Mouse (Mus musculus): ENCODE measurements around the gene Coro1a. TPM values are rescaled to one million over a fixed set of nuclear protein-coding genes. Genes with fewer than 3 reads are reported as not detected.

Gene Coro1a
- total and polyA plus RNA-seq, 2 experiments from 2014 or later = 93.7 to 150 TPM

- H3K9me3 ChIP-seq (ENCODE audit: low read length) = no peaks in the 10 kb centered on the region
- no peak for TF ChIP-seq CTCF (IDR thresholded peaks at IDR 0.05; ENCODE audit: low read depth)
- no peak overlapping the region for H3K9ac ChIP-seq (replicated peaks; ENCODE audit: low read length)
- no peak overlapping the region for H3K4me2 ChIP-seq (ENCODE audit: low read depth, low read length)
- H3K27ac ChIP-seq = no peak overlapping the region
- no peaks in the 10 kb centered on the region for H3K36me3 ChIP-seq (ENCODE audit: insufficient read depth, low read length)
- no peaks in the 10 kb centered on the region for H3K4me1 ChIP-seq (ENCODE audit: insufficient read depth, low read length)
- ATAC-seq = no peak
- H3K27me3 ChIP-seq (ENCODE audit: insufficient read depth, low read length) = no peaks in the 10 kb centered on the region
- DNase-seq (ENCODE audit: low spot score) = no peak
- WGBS = 84% methylated on average over 5 of the region's 5 CpGs
- H3K4me3 ChIP-seq (ENCODE audit: low read length) = no peak overlapping the region
These were observed 18.1 kb upstream of the Coro1a start for GRCm38 (mm10) chr7:126725667-126726066.

- 79% methylated on average over 3 of the region's 3 CpGs for WGBS
These were observed 17.5 kb upstream of the Coro1a start for GRCm38 (mm10) chr7:126725077-126725476.

GRCm38 (mm10) chr7:126721635-126722034 lies 14.0 kb upstream of the Coro1a start:
- Histone ChIP-seq H3K4me3 (ENCODE audit: low read length) (no peak overlapping the region), H3K27ac (no peak overlapping the region), H3K36me3 (ENCODE audit: insufficient read depth, low read length) (no peaks in the 10 kb centered on the region), H3K27me3 (ENCODE audit: insufficient read depth, low read length) (no peaks in the 10 kb centered on the region), H3K4me2 (ENCODE audit: low read depth, low read length) (no peak overlapping the region), H3K9ac (replicated peaks; ENCODE audit: low read length) (no peak overlapping the region), H3K9me3 (ENCODE audit: low read length) (no peaks in the 10 kb centered on the region), H3K4me1 (ENCODE audit: insufficient read depth, low read length) (no peaks in the 10 kb centered on the region)
- TF ChIP-seq CTCF (IDR thresholded peaks at IDR 0.05; ENCODE audit: low read depth) = no peak
- no peak for ATAC-seq
- no peak for DNase-seq (ENCODE audit: low spot score)
- WGBS = 90% methylated on average over 13 of the region's 13 CpGs

More at GRCm38 (mm10) chr7:126725077-126725476, 17.5 kb upstream of the Coro1a start:
- H3K4me1 ChIP-seq (ENCODE audit: insufficient read depth, low read length) = no peaks in the 10 kb centered on the region
- H3K9me3 ChIP-seq (ENCODE audit: low read length) = no peaks in the 10 kb centered on the region
- ATAC-seq (no peak), DNase-seq (ENCODE audit: low spot score) (no peak)
- H3K36me3 ChIP-seq (ENCODE audit: insufficient read depth, low read length) = no peaks in the 10 kb centered on the region
- H3K9ac ChIP-seq (replicated peaks; ENCODE audit: low read length) = no peak overlapping the region
- no peak overlapping the region for H3K4me2 ChIP-seq (ENCODE audit: low read depth, low read length)
- no peak overlapping the region for H3K4me3 ChIP-seq (ENCODE audit: low read length)
- no peak for TF ChIP-seq CTCF (IDR thresholded peaks at IDR 0.05; ENCODE audit: low read depth)
- H3K27me3 ChIP-seq (ENCODE audit: insufficient read depth, low read length) = no peaks in the 10 kb centered on the region
- no peak overlapping the region for H3K27ac ChIP-seq

- Histone ChIP-seq H3K4me2 (ENCODE audit: low read depth, low read length) (no peak overlapping the region), H3K27ac (no peak overlapping the region), H3K9ac (replicated peaks; ENCODE audit: low read length) (no peak overlapping the region), H3K4me3 (ENCODE audit: low read length) (no peak overlapping the region), H3K36me3 (ENCODE audit: insufficient read depth, low read length) (no peaks in the 10 kb centered on the region), H3K9me3 (ENCODE audit: low read length) (no peaks in the 10 kb centered on the region), H3K4me1 (ENCODE audit: insufficient read depth, low read length) (no peaks in the 10 kb centered on the region), H3K27me3 (ENCODE audit: insufficient read depth, low read length) (no peaks in the 10 kb centered on the region)
- ATAC-seq = no peak
- TF ChIP-seq CTCF (IDR thresholded peaks at IDR 0.05; ENCODE audit: low read depth) = no peak
- no peak for DNase-seq (ENCODE audit: low spot score)
- 94% methylated on average over 5 of the region's 5 CpGs for WGBS
These were observed 11.3 kb upstream of the Coro1a start for GRCm38 (mm10) chr7:126718787-126719337.

GRCm38 (mm10) chr7:126717566-126717965 lies 10.0 kb upstream of the Coro1a start:
- Histone ChIP-seq H3K36me3 (ENCODE audit: insufficient read depth, low read length) (no peaks in the 10 kb centered on the region), H3K27ac (no peak overlapping the region), H3K4me2 (ENCODE audit: low read depth, low read length) (no peak overlapping the region), H3K4me1 (ENCODE audit: insufficient read depth, low read length) (no peaks in the 10 kb centered on the region), H3K27me3 (ENCODE audit: insufficient read depth, low read length) (no peaks in the 10 kb centered on the region), H3K9ac (replicated peaks; ENCODE audit: low read length) (no peak overlapping the region), H3K4me3 (ENCODE audit: low read length) (no peak overlapping the region), H3K9me3 (ENCODE audit: low read length) (no peaks in the 10 kb centered on the region)
- WGBS = 89% methylated on average over 3 of the region's 3 CpGs
- DNase-seq (ENCODE audit: low spot score) = no peak
- no peak for ATAC-seq
- no peak for TF ChIP-seq CTCF (IDR thresholded peaks at IDR 0.05; ENCODE audit: low read depth)

GRCm38 (mm10) chr7:126715679-126716078 lies 8.1 kb upstream of the Coro1a start:
- Histone ChIP-seq H3K9ac (replicated peaks; ENCODE audit: low read length) (no peak overlapping the region), H3K36me3 (ENCODE audit: insufficient read depth, low read length) (no peaks in the 10 kb centered on the region), H3K9me3 (ENCODE audit: low read length) (no peaks in the 10 kb centered on the region), H3K4me1 (ENCODE audit: insufficient read depth, low read length) (no peaks in the 10 kb centered on the region), H3K4me3 (ENCODE audit: low read length) (no peak overlapping the region), H3K4me2 (ENCODE audit: low read depth, low read length) (no peak overlapping the region), H3K27me3 (ENCODE audit: insufficient read depth, low read length) (no peaks in the 10 kb centered on the region), H3K27ac (no peak overlapping the region)
- WGBS = 78% methylated on average over 4 of the region's 4 CpGs
- ATAC-seq (no peak), DNase-seq (ENCODE audit: low spot score) (no peak)
- no peak for TF ChIP-seq CTCF (IDR thresholded peaks at IDR 0.05; ENCODE audit: low read depth)

GRCm38 (mm10) chr7:126711910-126712309 lies 4.3 kb upstream of the Coro1a start:
- DNase-seq (ENCODE audit: low spot score) = no peak
- Histone ChIP-seq H3K4me2 (ENCODE audit: low read depth, low read length) (no peak overlapping the region), H3K4me3 (ENCODE audit: low read length) (no peak overlapping the region), H3K4me1 (ENCODE audit: insufficient read depth, low read length) (no peaks in the 10 kb centered on the region), H3K27ac (no peak overlapping the region), H3K27me3 (ENCODE audit: insufficient read depth, low read length) (no peaks in the 10 kb centered on the region; the same call in 1 of the 2 replicates), H3K9ac (replicated peaks; ENCODE audit: low read length) (no peak overlapping the region), H3K9me3 (ENCODE audit: low read length) (no peaks in the 10 kb centered on the region), H3K36me3 (ENCODE audit: insufficient read depth, low read length) (no peaks in the 10 kb centered on the region)
- TF ChIP-seq CTCF (IDR thresholded peaks at IDR 0.05; ENCODE audit: low read depth) = no peak
- 80% methylated on average over 3 of the region's 3 CpGs for WGBS
- no peak for ATAC-seq

Data from hindbrain, postnatal 0 days (tissue).